Mouse (Mus musculus): ENCODE data around the gene Qprt. TPM values are rescaled to one million over a fixed set of nuclear protein-coding genes. Genes with fewer than 3 reads are reported as not detected.
"Not testable (repeated sequence)": the region's sequence is repeated elsewhere in the genome, so short reads cannot be mapped to it uniquely, and the experiment has no call there.

Gene Qprt
- total RNA-seq, 2 experiments from 2014 or later, result not detected

GRCm38 (mm10) chr7:127101451-127102016 is 20.5 kb downstream of the Qprt start:
- intact Hi-C loops (cut with DNase I), result no loop called here
- no peak for DNase-seq

DNA sequence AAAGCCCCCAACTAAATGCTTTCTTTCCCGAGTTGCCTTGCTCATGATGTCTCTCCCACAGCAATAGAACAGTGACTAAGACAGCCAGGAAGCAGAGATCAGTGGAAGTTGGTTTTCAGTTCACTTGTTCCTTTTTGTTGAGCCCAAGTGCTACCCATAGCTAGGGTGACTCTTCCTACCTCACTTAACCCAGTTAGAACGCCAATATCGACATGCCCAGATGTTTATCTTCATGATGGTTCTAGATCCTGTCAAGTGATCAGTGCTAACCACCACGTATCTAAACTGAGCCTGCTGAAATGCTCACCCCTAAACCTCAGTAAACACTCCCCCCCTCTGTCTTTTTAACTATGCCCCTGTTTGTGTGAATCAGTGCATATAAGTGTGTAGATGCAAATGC is 22.5 kb downstream of the Qprt start:
- intact Hi-C loops (cut with DNase I), result no loop called here
- DNase-seq, result no peak

GRCm38 (mm10) chr7:127098950-127099349 is 23.1 kb downstream of the Qprt start:
- intact Hi-C loops (cut with DNase I), result no loop called here
- no peak for DNase-seq

- DNase-seq, result no peak
- intact Hi-C loops (cut with DNase I), result no loop called here
Measured at GRCm38 (mm10) chr7:127098521-127098920, 23.5 kb downstream of the Qprt start.

GRCm38 (mm10) chr7:127096456-127096855 is 25.6 kb downstream of the Qprt start:
- intact Hi-C loops (cut with DNase I), result no loop called here
- DNase-seq, result no peak

- DNase-seq, result no peak
- intact Hi-C loops (cut with DNase I), result no loop called here
Measured at GRCm38 (mm10) chr7:127093914-127094313, 28.1 kb downstream of the Qprt start.

GRCm38 (mm10) chr7:127091114-127091896 is 30.7 kb downstream of the Qprt start, which contains the start of gene AI467606:
TSS of gene AI467606 (plus strand) at chr7:127091359.
- DNase-seq, result peak; percentile 61 to 66
- intact Hi-C loops (cut with DNase I), result no loop called here

DNA sequence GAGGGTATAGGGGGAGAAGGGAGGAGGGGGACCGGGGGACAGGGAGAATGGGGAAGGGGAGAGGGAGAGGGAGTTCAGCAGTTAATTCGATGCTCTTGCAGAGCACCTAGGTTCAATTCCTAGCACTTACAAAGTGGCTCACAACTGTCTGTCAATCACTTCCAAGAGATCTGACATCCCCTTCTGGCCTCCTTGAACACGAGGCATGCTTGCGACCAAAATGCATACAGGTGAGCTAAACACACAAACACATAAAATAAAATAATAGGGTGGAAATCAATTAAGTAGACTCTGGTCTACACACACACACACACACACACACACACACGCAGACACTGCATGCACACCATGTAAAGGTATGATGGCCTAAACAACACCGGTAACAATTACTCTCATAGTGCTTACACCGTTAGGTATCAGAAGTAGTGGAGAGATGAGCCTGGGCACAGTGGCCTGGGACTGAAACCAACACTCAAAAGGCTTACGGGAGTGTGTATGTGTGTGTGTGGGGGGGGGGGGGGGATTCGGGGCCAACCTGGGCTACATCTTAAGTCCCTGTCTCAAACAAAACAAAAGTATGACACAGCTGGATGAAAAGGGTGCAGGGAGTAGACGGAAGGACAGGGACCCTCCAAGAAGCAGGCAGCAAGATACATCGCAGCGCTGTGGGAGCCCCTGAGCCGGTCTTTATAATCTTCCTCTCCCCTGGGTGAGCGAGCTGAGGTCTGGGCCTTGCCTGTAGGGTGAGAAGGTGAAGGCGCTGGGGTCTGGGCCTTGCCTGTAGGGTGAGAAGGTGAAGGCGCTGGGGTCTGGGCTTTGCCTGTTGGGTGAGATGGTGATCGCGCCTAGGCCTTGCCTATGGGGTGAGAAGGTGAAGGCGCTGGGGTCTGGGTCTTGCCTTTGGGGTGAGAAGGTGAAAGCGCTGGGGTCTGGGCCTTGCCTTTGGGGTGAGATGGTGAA is 31.6 kb downstream of the Qprt start:
- intact Hi-C loops (cut with DNase I), result no loop called here
- DNase-seq, result no peak

- peak; percentile 19 to 24 for DNase-seq
Measured at GRCm38 (mm10) chr7:127088901-127089845, 32.9 kb downstream of the Qprt start.

DNA sequence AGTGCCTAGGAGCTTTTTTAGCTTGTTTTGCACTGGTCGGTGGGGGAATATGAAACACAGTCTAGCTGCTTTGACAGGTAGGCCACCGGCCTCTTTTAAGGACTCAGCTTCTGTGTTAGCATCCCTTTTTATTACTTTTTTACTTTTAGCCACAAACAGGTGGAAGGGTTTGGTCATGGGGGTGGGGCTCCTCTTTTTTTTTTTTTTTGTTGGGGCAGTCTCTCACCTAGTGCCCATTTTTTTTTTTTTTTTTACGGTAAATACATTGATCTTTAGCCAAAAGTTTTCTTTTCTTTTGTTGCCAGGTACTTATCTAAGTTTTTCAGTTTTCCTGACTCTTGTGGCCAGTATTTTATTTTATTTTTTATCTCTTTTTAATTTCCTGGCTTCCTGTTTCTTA is 33.9 kb downstream of the Qprt start:
- intact Hi-C loops (cut with DNase I), result no loop called here
- DNase-seq, result no peak

More at GRCm38 (mm10) chr7:127088901-127089845, 32.9 kb downstream of the Qprt start:
- intact Hi-C loops (cut with DNase I), result no loop called here

- DNase-seq; intact Hi-C loops (cut with DNase I): not testable (repeated sequence)
Measured at GRCm38 (mm10) chr7:127087278-127088010, 34.6 kb downstream of the Qprt start, which contains the start of gene Zg16. TSS of gene Zg16 (minus strand) at chr7:127087328.

DNA sequence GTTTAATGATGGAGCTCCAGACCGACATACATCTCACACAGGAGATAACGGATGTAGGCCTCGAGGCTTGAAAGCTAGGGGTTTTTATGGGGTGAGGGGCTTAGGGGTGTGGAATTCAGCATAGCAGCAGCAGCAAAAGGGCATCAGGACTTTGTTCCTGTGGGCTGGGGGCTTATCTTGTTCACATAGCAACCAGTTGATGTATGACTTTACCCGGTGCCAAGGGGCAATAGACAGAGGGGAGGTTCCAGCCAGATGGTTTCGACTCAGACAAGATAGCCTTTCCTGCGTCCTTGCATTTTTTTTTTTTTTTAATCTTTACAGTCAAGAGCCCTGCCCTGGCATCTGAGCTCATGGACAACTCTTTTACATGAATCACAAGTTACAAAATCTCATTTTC is 36.3 kb downstream of the Qprt start:
- DNase-seq; intact Hi-C loops (cut with DNase I): not testable (repeated sequence)

- intact Hi-C loops (cut with DNase I), result no loop called here
- DNase-seq, result no peak
Measured at GRCm38 (mm10) chr7:127084794-127085193, 37.2 kb downstream of the Qprt start.

DNA sequence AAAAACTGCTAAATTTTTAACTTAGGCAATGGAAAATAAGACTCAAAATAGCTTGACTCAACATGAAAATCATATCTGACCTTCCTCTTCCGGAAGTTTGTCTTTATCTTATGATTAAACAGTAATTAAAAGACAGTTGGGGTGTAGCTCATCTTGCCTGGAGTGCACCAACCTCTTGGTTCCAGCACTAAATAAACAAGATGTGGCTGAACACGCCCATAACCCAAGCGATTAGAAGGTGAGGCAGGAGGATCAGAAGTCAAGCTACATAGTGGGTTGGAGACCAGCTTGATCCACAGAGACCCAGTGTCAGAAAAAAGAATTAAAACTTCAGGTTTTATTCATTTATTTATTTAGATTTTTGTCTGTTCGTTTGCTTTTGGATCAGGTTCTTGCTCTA is 38.3 kb downstream of the Qprt start:
- no peak for DNase-seq
- intact Hi-C loops (cut with DNase I), result no loop called here

DNA sequence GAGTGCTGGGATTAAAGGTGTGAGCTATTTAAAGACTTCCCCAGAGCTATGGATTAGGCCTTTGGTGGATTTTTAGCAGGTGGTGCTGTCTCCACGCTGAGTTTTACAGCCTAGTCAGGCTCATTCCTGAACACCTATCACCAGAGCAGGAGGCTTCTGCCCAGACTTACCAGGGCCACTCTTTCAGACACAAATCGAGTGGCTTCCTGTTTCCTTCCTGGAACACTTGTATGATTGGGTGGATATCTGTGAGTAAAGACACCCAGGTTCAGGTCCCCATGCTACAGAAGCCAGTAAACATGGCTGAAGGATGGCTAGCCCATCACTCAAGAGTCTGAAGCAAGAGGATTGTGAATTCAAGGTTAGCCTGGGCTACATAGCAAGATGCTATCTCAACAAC is 39.0 kb downstream of the Qprt start:
- DNase-seq, result no peak
- intact Hi-C loops (cut with DNase I), result no loop called here

DNA sequence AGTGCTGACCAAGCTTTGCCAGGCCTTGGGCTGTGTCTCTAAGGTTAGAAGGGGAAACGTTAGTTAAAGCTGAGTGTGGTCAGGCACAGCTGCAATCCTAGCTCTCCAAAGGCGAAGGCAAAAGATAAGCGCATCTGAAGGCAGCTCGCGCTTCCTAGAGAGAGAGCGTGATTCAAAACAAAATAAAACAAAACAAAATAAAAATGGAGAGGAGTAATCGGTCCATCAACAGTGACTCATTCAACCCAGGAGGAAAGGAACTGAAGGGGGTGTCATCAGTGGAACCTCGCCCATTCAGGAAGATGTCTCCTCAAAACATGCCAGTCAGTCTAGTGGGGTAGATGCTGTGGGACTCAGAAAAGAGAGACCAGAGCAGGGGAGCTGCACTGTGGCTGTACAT is 39.8 kb downstream of the Qprt start:
- DNase-seq, result no peak
- intact Hi-C loops (cut with DNase I), result no loop called here

- intact Hi-C loops (cut with DNase I), result no loop called here
- no peak for DNase-seq
Measured at GRCm38 (mm10) chr7:127080045-127080444, 42.0 kb downstream of the Qprt start.

DNA sequence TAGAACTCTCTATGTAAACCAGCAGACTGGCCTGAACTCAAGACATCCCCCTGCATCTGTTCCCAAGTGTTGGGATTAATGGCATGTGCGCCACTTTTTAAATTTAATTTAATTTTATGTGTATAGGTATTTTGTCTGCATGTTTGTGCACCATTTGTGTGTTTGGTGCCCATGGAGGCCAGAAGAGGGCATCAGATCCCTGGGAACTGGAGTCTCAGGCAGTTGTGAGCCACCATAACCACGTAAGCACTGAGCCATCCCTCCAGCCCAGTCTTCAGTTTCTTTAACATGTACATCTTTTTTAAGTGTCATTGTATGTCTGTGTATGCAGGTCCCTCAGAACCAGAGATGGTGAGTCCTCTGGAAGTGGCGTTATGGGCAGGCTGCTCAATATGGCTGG is 44.3 kb downstream of the Qprt start:
- DNase-seq, result no peak
- intact Hi-C loops (cut with DNase I), result no loop called here

GRCm38 (mm10) chr7:127076188-127076587 is 45.8 kb downstream of the Qprt start:
- intact Hi-C loops (cut with DNase I), result no loop called here

More at GRCm38 (mm10) chr7:127076188-127076587, 45.8 kb downstream of the Qprt start:
- DNase-seq, result no peak
